Mouse (Mus musculus) myocyte (in vitro differentiated cells): ENCODE results near the gene Csnk1d. TPM values are rescaled to one million over a fixed set of nuclear protein-coding genes. Genes with fewer than 3 reads are reported as not detected.

Experiments used
- H3K27me3 ChIP-seq: one replicate; pipeline ENCODE4 v1.6.1; 2011; ENCODE audit not compliant: control insufficient read depth, insufficient read depth, insufficient read length
- H3K36me3 ChIP-seq: one replicate; pipeline ENCODE4 v1.6.1; 2011; ENCODE audit not compliant: control insufficient read depth, insufficient read depth
- H3K4me2 ChIP-seq: one replicate; pipeline ENCODE4 v1.6.1; 2011; ENCODE audit warnings: low read depth, control low read depth
- H3K4me3 ChIP-seq: one replicate; pipeline ENCODE4 v1.5.1; 2011; ENCODE audit warnings: mild to moderate bottlenecking, control low read depth, moderate library complexity
- H3K79me2 ChIP-seq: one replicate; pipeline ENCODE4 v1.6.1; 2011; ENCODE audit not compliant: control insufficient read depth, insufficient read depth
- H3ac ChIP-seq: one replicate; pipeline ENCODE4 v1.6.1; 2011; ENCODE audit not compliant: control insufficient read depth, insufficient read length
- CEBPB ChIP-seq: IDR thresholded peaks from 2 replicates; pipeline ENCODE4 v1.6.1; 2011; ENCODE audit warnings: mild to moderate bottlenecking, moderate library complexity; ENCODE audit not compliant: poor library complexity, insufficient read depth, severe bottlenecking
- E2F4 ChIP-seq: IDR thresholded peaks from one replicate; pipeline ENCODE4 v1.6.1; 2011; ENCODE audit warnings: mild to moderate bottlenecking, control low read depth, moderate library complexity; ENCODE audit not compliant: insufficient read depth
- MAX ChIP-seq: IDR thresholded peaks from one replicate; pipeline ENCODE4 v1.6.1; 2011; ENCODE audit warnings: low read depth, mild to moderate bottlenecking, control low read depth
- MYOD1 ChIP-seq, 3 experiments: IDR thresholded peaks; one replicate each; pipeline ENCODE4 v1.6.1; 2011; ENCODE audit warnings: control low read depth in 2 of 3, low read depth in 2 of 3, mild to moderate bottlenecking in 2 of 3, moderate library complexity in 1 of 3; ENCODE audit not compliant: insufficient read length in 2 of 3, control insufficient read depth in 1 of 3
- MYOG ChIP-seq, 3 experiments: IDR thresholded peaks; one replicate each; pipeline ENCODE4 v1.6.1; 2011; ENCODE audit warnings: control low read depth in 2 of 3, low read depth in 2 of 3, mild to moderate bottlenecking in 2 of 3; ENCODE audit not compliant: insufficient read length in 2 of 3, control insufficient read depth in 1 of 3, insufficient read depth in 1 of 3
- POLR2A ChIP-seq: IDR thresholded peaks from one replicate; pipeline ENCODE4 v1.6.1; 2011; ENCODE audit warnings: low read depth, mild to moderate bottlenecking, control low read depth, moderate library complexity; ENCODE audit not compliant: insufficient read length
- POLR2AphosphoS2 ChIP-seq: IDR thresholded peaks from one replicate; pipeline ENCODE4 v1.6.1; 2011; ENCODE audit warnings: low read depth, control low read depth; ENCODE audit not compliant: insufficient read length
- REST ChIP-seq: IDR thresholded peaks from one replicate; pipeline ENCODE4 v1.6.1; 2011; ENCODE audit warnings: mild to moderate bottlenecking, control low read depth, moderate library complexity; ENCODE audit not compliant: insufficient read depth, insufficient read length
- SRF ChIP-seq: IDR thresholded peaks from one replicate; pipeline ENCODE4 v1.6.1; 2011; ENCODE audit warnings: low read depth; ENCODE audit not compliant: control insufficient read depth, insufficient read length
- TCF12 ChIP-seq: IDR thresholded peaks from one replicate; pipeline ENCODE4 v1.6.1; 2011; ENCODE audit warnings: mild to moderate bottlenecking, control low read depth; ENCODE audit not compliant: poor library complexity, insufficient read depth, severe bottlenecking
- TCF3 ChIP-seq: IDR thresholded peaks from one replicate; pipeline ENCODE4 v1.6.1; 2011; ENCODE audit warnings: low read depth, control low read depth; ENCODE audit not compliant: insufficient read length
- USF1 ChIP-seq: IDR thresholded peaks from one replicate; pipeline ENCODE4 v1.6.1; 2011; ENCODE audit warnings: low read depth, mild to moderate bottlenecking, control low read depth, moderate library complexity
- polyA plus RNA-seq: library from polyadenylated mRNA; unstranded; fragments of >200 nt; fragmentation: generic; extraction: Trizol; gene quantifications from one replicate; pipeline ENCODE4 v1.2.1, GENCODE M21; 2012; ENCODE audit warnings: missing spikeins

Gene Csnk1d
- polyA plus RNA-seq, 1 experiment, result 79.5 TPM

DNA sequence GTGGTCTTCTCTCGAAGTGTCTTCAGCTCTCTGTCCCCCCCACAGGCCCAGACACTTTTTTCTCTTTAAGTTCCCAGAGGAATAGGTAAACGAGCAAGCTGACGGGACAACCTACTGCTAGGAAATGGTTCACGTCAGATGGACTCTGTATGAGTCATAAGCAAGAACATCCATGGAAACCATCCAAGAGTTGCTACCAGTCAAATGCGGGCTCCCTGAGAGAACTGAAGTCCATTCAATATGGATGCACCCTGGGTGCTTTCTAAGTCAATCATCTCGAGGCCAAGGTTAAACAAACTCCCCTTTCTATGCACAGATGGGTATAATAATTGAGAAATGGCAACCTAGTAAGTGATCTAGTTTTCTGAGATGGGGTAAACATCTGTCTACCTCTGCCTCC lies 17.8 kb downstream of the Csnk1d start:
- peaks cover 76% of the 10 kb centered on the region for H3K36me3 ChIP-seq
- H3K79me2 ChIP-seq, result peaks cover 58% of the 10 kb centered on the region
- no peak overlapping the region for H3K4me2 ChIP-seq
- no peak for TF ChIP-seq POLR2A
- no peak for TF ChIP-seq POLR2AphosphoS2
- TF ChIP-seq MYOD1 (IDR thresholded peaks at IDR 0.05; ENCODE audit: control insufficient read depth in 1 of 3, insufficient read length in 2 of 3, low read depth in 2 of 3), result no peak
- TF ChIP-seq CEBPB, result no peak
- no peak for TF ChIP-seq USF1
- no peak for TF ChIP-seq TCF12
- no peak for TF ChIP-seq REST
- no peak for TF ChIP-seq E2F4
- no peak for TF ChIP-seq MAX
- TF ChIP-seq SRF, result no peak
- TF ChIP-seq TCF3, result no peak
- TF ChIP-seq MYOG (IDR thresholded peaks at IDR 0.05; ENCODE audit: control insufficient read depth in 1 of 3, insufficient read depth in 1 of 3, insufficient read length in 2 of 3, low read depth in 2 of 3), result no peak
- H3K27me3 ChIP-seq, result no peaks in the 10 kb centered on the region
- no peak overlapping the region for H3K4me3 ChIP-seq
- H3ac ChIP-seq, result no peak overlapping the region

DNA sequence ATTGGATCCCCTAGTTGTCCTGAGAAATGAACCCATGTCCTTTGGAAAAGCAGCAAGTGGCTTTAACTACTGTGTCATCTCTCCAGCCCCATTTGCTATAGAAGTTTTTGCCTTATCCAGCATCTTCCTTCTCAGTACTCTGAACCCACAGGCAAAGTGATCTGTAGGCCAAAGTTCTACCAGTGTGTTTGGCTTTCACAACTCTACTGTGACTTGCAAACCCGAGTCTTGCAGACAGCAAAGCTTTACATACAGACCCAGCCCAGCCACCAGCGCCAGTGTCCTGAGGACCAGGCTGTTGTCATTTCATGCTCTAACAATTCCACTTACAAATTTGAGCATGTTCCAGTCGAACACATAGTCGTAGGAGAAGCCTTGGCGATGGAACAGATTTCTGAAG lies 19.9 kb downstream of the Csnk1d start:
- TF ChIP-seq MAX (no peak), MYOD1 (IDR thresholded peaks at IDR 0.05; ENCODE audit: control insufficient read depth in 1 of 3, insufficient read length in 2 of 3, low read depth in 2 of 3) (no peak)
- H3K36me3 ChIP-seq, result peaks cover 77% of the 10 kb centered on the region
- no peak overlapping the region for H3ac ChIP-seq
- no peaks in the 10 kb centered on the region for H3K27me3 ChIP-seq
- H3K79me2 ChIP-seq, result peaks cover 37% of the 10 kb centered on the region
- no peak overlapping the region for H3K4me3 ChIP-seq
- no peak overlapping the region for H3K4me2 ChIP-seq

GRCm38 (mm10) chr11:120969742-120970141 lies 21.4 kb downstream of the Csnk1d start:
- no peak overlapping the region for H3K4me2 ChIP-seq
- H3K4me3 ChIP-seq, result no peak overlapping the region
- TF ChIP-seq TCF12 (no peak), TCF3 (no peak), POLR2AphosphoS2 (no peak), USF1 (no peak), MAX (no peak), POLR2A (no peak), MYOG (IDR thresholded peaks at IDR 0.05; ENCODE audit: control insufficient read depth in 1 of 3, insufficient read depth in 1 of 3, insufficient read length in 2 of 3, low read depth in 2 of 3) (no peak), CEBPB (no peak), MYOD1 (IDR thresholded peaks at IDR 0.05; ENCODE audit: control insufficient read depth in 1 of 3, insufficient read length in 2 of 3, low read depth in 2 of 3) (no peak), SRF (no peak), REST (no peak), E2F4 (no peak)
- H3K79me2 ChIP-seq, result peaks cover 22% of the 10 kb centered on the region
- H3K36me3 ChIP-seq, result peaks cover 82% of the 10 kb centered on the region
- no peak overlapping the region for H3ac ChIP-seq
- no peaks in the 10 kb centered on the region for H3K27me3 ChIP-seq

- no peak overlapping the region for H3ac ChIP-seq
- no peaks in the 10 kb centered on the region for H3K79me2 ChIP-seq
- TF ChIP-seq MYOG (IDR thresholded peaks at IDR 0.05; ENCODE audit: control insufficient read depth in 1 of 3, insufficient read depth in 1 of 3, insufficient read length in 2 of 3, low read depth in 2 of 3), result no peak
- no peak for TF ChIP-seq MYOD1 (IDR thresholded peaks at IDR 0.05; ENCODE audit: control insufficient read depth in 1 of 3, insufficient read length in 2 of 3, low read depth in 2 of 3)
- H3K36me3 ChIP-seq, result peaks cover 74% of the 10 kb centered on the region
- no peak overlapping the region for H3K4me3 ChIP-seq
- H3K27me3 ChIP-seq, result no peaks in the 10 kb centered on the region
- H3K4me2 ChIP-seq, result no peak overlapping the region
These were observed 25.5 kb downstream of the Csnk1d start for GRCm38 (mm10) chr11:120965587-120965986.

- TF ChIP-seq SRF, result no peak
- no peak for TF ChIP-seq E2F4
- no peak for TF ChIP-seq CEBPB
- no peak for TF ChIP-seq MAX
- TF ChIP-seq MYOG (IDR thresholded peaks at IDR 0.05; ENCODE audit: control insufficient read depth in 1 of 3, insufficient read depth in 1 of 3, insufficient read length in 2 of 3, low read depth in 2 of 3), result peak; percentile 15 to 80 (median 59)
- TF ChIP-seq MYOD1 (IDR thresholded peaks at IDR 0.05; ENCODE audit: control insufficient read depth in 1 of 3, insufficient read length in 2 of 3, low read depth in 2 of 3), result peak in 1 of 3 experiments; percentile 70
- Histone ChIP-seq H3K4me3 (no peak overlapping the region), H3K4me2 (no peak overlapping the region), H3K79me2 (no peaks in the 10 kb centered on the region), H3ac (no peak overlapping the region), H3K27me3 (no peaks in the 10 kb centered on the region), H3K36me3 (peaks cover 67% of the 10 kb centered on the region)
These were observed 26.7 kb downstream of the Csnk1d start for GRCm38 (mm10) chr11:120964195-120965157.
